Mouse (Mus musculus) myocyte (in vitro differentiated cells): ENCODE results near the gene Sat2. TPM values are rescaled to one million over a fixed set of nuclear protein-coding genes. Genes with fewer than 3 reads are reported as not detected.
A peak's percentile ranks its signal among the peaks of the same experiment; 100 is the strongest.

ENCODE experiments used
- H3K27me3 ChIP-seq: one replicate; pipeline ENCODE4 v1.6.1; 2011; ENCODE audit not compliant: control insufficient read depth, insufficient read depth, insufficient read length
- H3K36me3 ChIP-seq: one replicate; pipeline ENCODE4 v1.6.1; 2011; ENCODE audit not compliant: control insufficient read depth, insufficient read depth
- H3K4me2 ChIP-seq: one replicate; pipeline ENCODE4 v1.6.1; 2011; ENCODE audit warnings: low read depth, control low read depth
- H3K4me3 ChIP-seq: one replicate; pipeline ENCODE4 v1.5.1; 2011; ENCODE audit warnings: mild to moderate bottlenecking, control low read depth, moderate library complexity
- H3K79me2 ChIP-seq: one replicate; pipeline ENCODE4 v1.6.1; 2011; ENCODE audit not compliant: control insufficient read depth, insufficient read depth
- H3ac ChIP-seq: one replicate; pipeline ENCODE4 v1.6.1; 2011; ENCODE audit not compliant: control insufficient read depth, insufficient read length
- CEBPB ChIP-seq: IDR thresholded peaks from 2 replicates; pipeline ENCODE4 v1.6.1; 2011; ENCODE audit warnings: mild to moderate bottlenecking, moderate library complexity; ENCODE audit not compliant: poor library complexity, insufficient read depth, severe bottlenecking
- E2F4 ChIP-seq: IDR thresholded peaks from one replicate; pipeline ENCODE4 v1.6.1; 2011; ENCODE audit warnings: mild to moderate bottlenecking, control low read depth, moderate library complexity; ENCODE audit not compliant: insufficient read depth
- MAX ChIP-seq: IDR thresholded peaks from one replicate; pipeline ENCODE4 v1.6.1; 2011; ENCODE audit warnings: low read depth, mild to moderate bottlenecking, control low read depth
- MYOD1 ChIP-seq, 3 experiments: IDR thresholded peaks; one replicate each; pipeline ENCODE4 v1.6.1; 2011; ENCODE audit warnings: control low read depth in 2 of 3, low read depth in 2 of 3, mild to moderate bottlenecking in 2 of 3, moderate library complexity in 1 of 3; ENCODE audit not compliant: insufficient read length in 2 of 3, control insufficient read depth in 1 of 3
- MYOG ChIP-seq, 3 experiments: IDR thresholded peaks; one replicate each; pipeline ENCODE4 v1.6.1; 2011; ENCODE audit warnings: control low read depth in 2 of 3, low read depth in 2 of 3, mild to moderate bottlenecking in 2 of 3; ENCODE audit not compliant: insufficient read length in 2 of 3, control insufficient read depth in 1 of 3, insufficient read depth in 1 of 3
- POLR2A ChIP-seq: IDR thresholded peaks from one replicate; pipeline ENCODE4 v1.6.1; 2011; ENCODE audit warnings: low read depth, mild to moderate bottlenecking, control low read depth, moderate library complexity; ENCODE audit not compliant: insufficient read length
- POLR2AphosphoS2 ChIP-seq: IDR thresholded peaks from one replicate; pipeline ENCODE4 v1.6.1; 2011; ENCODE audit warnings: low read depth, control low read depth; ENCODE audit not compliant: insufficient read length
- REST ChIP-seq: IDR thresholded peaks from one replicate; pipeline ENCODE4 v1.6.1; 2011; ENCODE audit warnings: mild to moderate bottlenecking, control low read depth, moderate library complexity; ENCODE audit not compliant: insufficient read depth, insufficient read length
- SRF ChIP-seq: IDR thresholded peaks from one replicate; pipeline ENCODE4 v1.6.1; 2011; ENCODE audit warnings: low read depth; ENCODE audit not compliant: control insufficient read depth, insufficient read length
- TCF12 ChIP-seq: IDR thresholded peaks from one replicate; pipeline ENCODE4 v1.6.1; 2011; ENCODE audit warnings: mild to moderate bottlenecking, control low read depth; ENCODE audit not compliant: poor library complexity, insufficient read depth, severe bottlenecking
- TCF3 ChIP-seq: IDR thresholded peaks from one replicate; pipeline ENCODE4 v1.6.1; 2011; ENCODE audit warnings: low read depth, control low read depth; ENCODE audit not compliant: insufficient read length
- USF1 ChIP-seq: IDR thresholded peaks from one replicate; pipeline ENCODE4 v1.6.1; 2011; ENCODE audit warnings: low read depth, mild to moderate bottlenecking, control low read depth, moderate library complexity
- polyA plus RNA-seq: library from polyadenylated mRNA; unstranded; fragments of >200 nt; fragmentation: generic; extraction: Trizol; gene quantifications from one replicate; pipeline ENCODE4 v1.2.1, GENCODE M21; 2012; ENCODE audit warnings: missing spikeins

Gene Sat2
- polyA plus RNA-seq, 1 experiment: 3.6 TPM

DNA sequence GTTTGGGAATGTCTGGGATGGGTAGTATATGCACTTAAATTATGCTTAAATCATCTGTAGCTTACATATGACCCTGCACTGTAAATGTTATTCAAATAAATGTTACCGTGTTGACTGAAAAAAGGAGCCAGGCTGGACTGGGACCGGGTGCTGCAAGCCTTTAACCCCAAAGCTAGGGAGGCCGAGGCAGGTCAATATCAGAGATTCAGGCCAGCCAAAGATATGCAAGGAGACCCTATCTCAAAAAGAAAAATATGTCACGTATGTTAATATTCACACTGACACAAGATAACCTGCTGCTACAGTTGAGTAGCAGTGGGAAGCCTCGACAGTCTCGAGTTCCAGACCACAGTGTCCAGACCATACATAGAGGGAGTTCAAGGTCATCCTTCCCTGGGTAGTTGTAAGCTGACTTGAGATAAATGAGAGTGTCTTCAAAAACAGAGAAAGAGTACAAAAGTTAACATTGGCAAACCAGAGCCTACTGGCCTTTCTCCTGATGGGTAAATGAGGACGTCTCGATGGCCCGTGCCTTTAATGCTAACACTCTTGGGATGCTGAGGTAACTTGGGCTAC is 39.5 kb upstream of the Sat2 start:
- Histone ChIP-seq H3K4me2 (peak overlapping the region; percentile 94), H3ac (no peak overlapping the region), H3K36me3 (no peaks in the 10 kb centered on the region), H3K79me2 (peaks cover 75% of the 10 kb centered on the region), H3K4me3 (peak overlapping the region; percentile 99), H3K27me3 (no peaks in the 10 kb centered on the region)
- TF ChIP-seq MYOD1 (IDR thresholded peaks at IDR 0.05; ENCODE audit: control insufficient read depth in 1 of 3, insufficient read length in 2 of 3, low read depth in 2 of 3): no peak
- no peak for TF ChIP-seq TCF3
- TF ChIP-seq POLR2AphosphoS2: no peak
- TF ChIP-seq USF1: no peak
- TF ChIP-seq MAX: no peak
- TF ChIP-seq E2F4: no peak
- no peak for TF ChIP-seq TCF12
- TF ChIP-seq CEBPB: no peak
- no peak for TF ChIP-seq REST
- TF ChIP-seq SRF: no peak
- TF ChIP-seq POLR2A: no peak
- no peak for TF ChIP-seq MYOG (IDR thresholded peaks at IDR 0.05; ENCODE audit: control insufficient read depth in 1 of 3, insufficient read depth in 1 of 3, insufficient read length in 2 of 3, low read depth in 2 of 3)

DNA sequence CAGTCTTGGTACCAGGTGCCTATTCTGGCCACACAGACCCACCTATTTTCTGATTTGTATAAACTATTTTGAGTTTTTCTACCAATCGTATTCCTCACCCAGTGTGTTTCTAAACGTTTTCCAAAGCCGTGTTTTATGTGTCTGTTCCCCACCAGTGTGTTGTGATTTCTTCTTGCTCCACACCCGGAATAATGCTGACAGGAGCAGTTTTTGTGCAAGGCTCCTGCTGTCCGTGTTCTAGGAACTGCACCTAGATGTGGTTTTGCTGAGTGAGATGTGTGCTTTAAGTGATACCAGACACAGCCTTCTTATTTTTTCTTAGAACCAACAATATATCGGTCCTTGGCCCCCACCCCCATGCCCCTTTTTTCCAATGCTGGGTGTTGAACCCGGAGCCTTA is 37.8 kb upstream of the Sat2 start:
- no peak overlapping the region for H3K4me3 ChIP-seq
- TF ChIP-seq REST: no peak
- no peak overlapping the region for H3K4me2 ChIP-seq
- peaks cover 60% of the 10 kb centered on the region for H3K79me2 ChIP-seq
- H3ac ChIP-seq: no peak overlapping the region
- peaks cover 5% of the 10 kb centered on the region for H3K36me3 ChIP-seq
- no peaks in the 10 kb centered on the region for H3K27me3 ChIP-seq

DNA sequence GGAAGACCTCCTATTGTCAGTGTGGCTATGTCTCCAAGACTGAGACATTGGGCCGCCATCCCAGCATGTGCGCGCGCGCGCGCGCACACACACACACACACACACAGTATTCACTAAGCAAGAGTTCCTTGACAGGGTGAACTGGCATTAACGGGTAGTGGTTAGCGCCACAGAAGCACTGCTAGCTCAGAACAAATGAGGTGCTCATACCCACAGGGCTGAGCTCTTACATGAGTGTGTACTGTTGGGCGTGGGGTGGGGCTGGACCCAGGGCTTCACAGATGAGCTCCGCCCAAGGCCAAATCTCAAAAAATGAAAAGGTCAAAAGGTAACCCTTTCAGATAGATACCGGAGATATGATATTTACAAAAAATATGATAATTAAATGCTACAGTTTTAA is 36.9 kb upstream of the Sat2 start:
- peaks cover 9% of the 10 kb centered on the region for H3K36me3 ChIP-seq
- H3K4me2 ChIP-seq: no peak overlapping the region
- H3K79me2 ChIP-seq: peaks cover 60% of the 10 kb centered on the region
- no peaks in the 10 kb centered on the region for H3K27me3 ChIP-seq
- no peak for TF ChIP-seq CEBPB
- TF ChIP-seq USF1: no peak
- no peak for TF ChIP-seq SRF
- TF ChIP-seq POLR2A: no peak
- no peak for TF ChIP-seq POLR2AphosphoS2
- no peak for TF ChIP-seq E2F4
- no peak for TF ChIP-seq TCF12
- no peak for TF ChIP-seq TCF3
- TF ChIP-seq REST: no peak
- no peak for TF ChIP-seq MYOD1 (IDR thresholded peaks at IDR 0.05; ENCODE audit: control insufficient read depth in 1 of 3, insufficient read length in 2 of 3, low read depth in 2 of 3)
- TF ChIP-seq MAX: no peak
- TF ChIP-seq MYOG (IDR thresholded peaks at IDR 0.05; ENCODE audit: control insufficient read depth in 1 of 3, insufficient read depth in 1 of 3, insufficient read length in 2 of 3, low read depth in 2 of 3): no peak
- H3ac ChIP-seq: no peak overlapping the region
- no peak overlapping the region for H3K4me3 ChIP-seq

DNA sequence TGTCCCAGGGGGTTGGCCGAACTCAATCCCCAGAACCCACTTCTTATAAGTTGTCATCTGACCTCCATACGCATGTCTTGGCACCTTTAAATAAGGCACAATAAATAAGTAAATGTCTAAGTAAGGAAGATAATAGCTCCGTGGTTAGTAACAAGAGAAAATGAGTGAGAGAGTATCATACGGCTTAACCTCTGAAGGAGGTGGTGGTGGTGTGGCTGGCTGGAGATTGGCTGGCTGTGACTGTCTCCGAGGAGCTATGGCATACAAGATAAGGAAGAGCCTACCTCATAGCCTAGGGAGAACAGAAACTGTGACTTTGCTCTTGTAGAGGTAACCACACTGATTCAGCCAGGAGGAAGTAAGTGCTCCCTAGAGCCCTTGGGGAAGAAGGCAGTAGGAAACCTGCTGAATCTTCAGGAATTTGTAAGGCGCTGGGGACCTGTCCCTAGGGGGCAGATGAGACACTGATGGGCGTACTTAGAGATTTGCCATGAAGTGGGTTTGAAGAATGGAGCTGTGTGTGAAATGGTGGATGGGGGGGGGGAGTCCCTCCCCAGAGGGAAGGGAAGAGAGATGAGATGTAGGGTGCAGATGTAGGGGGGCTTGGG is 36.0 kb upstream of the Sat2 start:
- no peak for TF ChIP-seq MAX
- Histone ChIP-seq H3ac (no peak overlapping the region), H3K4me2 (no peak overlapping the region), H3K4me3 (no peak overlapping the region), H3K79me2 (peaks cover 53% of the 10 kb centered on the region), H3K27me3 (no peaks in the 10 kb centered on the region), H3K36me3 (peaks cover 12% of the 10 kb centered on the region)

DNA sequence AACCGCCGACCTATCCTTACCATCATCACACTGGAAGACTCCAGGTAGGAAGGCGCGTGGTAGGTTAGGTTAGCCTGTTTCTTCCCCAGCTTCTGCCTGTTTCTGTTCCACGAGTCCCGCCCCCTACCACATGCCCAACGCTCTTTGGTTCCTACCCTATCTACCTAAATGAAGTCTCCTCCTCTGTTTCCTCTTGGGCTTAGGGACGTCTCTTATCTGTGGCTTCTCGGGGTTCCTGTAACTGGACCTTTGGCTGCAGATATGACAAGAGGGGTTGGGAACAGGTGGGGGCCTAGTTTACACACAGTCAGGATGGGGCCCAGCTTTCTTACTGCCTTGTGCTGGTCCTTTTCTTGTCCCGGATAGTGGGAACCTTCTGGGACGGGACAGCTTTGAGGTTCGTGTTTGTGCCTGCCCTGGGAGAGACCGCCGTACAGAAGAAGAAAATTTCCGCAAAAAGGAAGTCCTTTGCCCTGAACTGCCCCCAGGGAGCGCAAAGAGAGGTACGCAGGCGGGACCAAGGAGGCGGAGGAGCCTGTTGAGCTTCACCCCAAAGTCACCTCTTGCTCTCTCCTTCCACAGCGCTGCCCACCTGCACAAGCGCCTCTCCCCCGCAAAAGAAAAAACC is 32.5 kb upstream of the Sat2 start:
- Histone ChIP-seq H3K27me3 (no peaks in the 10 kb centered on the region), H3K79me2 (peaks cover 22% of the 10 kb centered on the region), H3K4me3 (no peak overlapping the region), H3K4me2 (no peak overlapping the region), H3ac (no peak overlapping the region), H3K36me3 (peaks cover 13% of the 10 kb centered on the region)
- TF ChIP-seq POLR2AphosphoS2 (no peak), SRF (no peak), MAX (no peak), POLR2A (no peak), REST (no peak), TCF12 (no peak), CEBPB (no peak), E2F4 (no peak)
